Mouse (Mus musculus): ENCODE results near the gene Ppm1l. TPM values are rescaled to one million over a fixed set of nuclear protein-coding genes. Genes with fewer than 3 reads are reported as not detected.

Gene Ppm1l
- polyA plus RNA-seq (2015; fragmentation: Illumina TruSeq; extraction: RNeasy Lipid Tissue Mini Kit (QIAGEN cat#74804); ENCODE audit: insufficient read depth, low read depth, low replicate concordance), result 3.0 TPM

DNA sequence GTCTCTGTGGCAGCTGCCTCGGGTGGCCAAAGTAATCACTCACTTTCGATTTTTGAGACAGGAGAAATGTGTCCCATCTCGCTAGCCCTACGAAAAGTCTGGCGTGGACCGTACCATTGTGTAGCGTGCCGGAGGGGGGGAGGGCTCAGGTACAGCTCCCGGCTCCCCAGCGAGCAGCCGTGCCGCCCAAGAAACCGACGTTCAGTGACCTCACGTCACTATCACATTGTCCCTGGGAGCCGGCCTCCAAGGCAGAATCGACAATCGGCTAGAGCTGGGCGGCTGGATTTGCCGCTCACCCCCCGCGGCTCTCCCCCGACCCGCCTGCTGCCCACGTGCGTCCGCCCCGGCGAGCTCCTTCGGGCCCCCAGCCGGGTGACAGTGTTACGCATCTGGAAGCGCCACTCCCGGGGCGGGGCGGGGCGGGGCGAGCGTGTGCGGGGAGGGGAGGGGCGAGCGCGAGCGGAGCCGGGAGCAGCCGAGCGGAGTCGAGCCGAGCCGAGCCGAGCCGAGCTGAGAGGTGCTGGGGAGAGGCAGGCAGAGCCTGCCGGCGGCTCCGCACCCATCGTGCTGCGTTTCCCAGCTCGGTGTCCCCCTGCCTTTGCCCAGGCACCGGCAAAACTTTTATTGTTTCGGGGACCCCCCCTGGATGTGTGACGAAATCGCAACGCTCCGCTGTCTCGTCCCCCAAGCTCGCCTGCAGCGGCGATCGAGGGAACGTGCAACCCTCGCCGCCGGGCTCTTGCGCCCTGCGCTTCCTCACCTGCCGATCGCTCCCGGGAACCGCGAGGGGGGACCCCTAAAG, at the start of gene Ppm1l:
Gene Ppm1l (plus strand): TSS at position 471 of the 805 bp plus-strand sequence.

DNA sequence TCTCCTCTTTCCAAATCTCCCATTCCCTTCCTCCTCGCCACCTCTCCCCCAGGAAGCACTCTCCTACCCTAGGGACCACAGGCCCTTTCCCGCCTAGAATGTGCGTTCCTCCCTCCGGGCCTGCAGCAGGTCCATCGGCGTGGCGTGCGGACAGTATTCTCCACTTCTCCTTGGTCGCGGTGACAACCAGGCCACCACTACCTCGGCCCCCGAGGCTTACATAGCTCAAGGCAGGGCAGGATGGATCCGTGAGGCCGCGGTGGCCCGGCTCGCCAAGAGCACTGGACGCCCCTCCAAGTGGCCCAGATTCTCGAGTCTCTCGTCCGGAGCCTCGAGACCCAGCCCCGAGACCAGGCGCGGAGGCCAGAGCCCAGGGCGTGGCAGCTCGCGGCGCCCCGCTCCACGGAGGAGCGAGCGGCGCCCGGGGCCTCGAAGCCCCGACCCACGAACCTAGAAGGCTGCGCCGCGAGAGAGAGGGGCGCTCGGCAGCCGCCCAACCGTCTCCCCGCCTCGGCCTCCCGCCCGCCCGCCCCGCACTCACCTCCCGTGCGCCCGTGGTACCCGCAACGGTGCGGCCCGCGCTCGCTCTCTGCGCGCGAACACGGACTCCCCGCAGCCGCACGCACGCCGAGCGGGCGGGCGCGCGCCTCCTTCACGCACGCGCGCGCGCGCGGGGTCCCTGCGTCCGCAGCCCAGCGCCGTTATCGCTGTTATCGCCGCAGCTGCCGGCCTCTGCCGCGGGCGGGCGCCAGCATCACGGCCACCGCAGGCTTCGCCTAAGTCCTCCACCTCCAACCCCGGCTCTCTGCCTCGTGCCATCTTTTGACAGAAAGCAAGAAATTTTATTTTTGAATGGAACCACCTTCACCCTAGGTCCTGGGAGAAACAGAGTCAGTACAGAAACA, 281.9 kb downstream of the Ppm1l start, which contains the start of gene B3galnt1:
Gene B3galnt1 (minus strand): TSS at position 700 of the 905 bp plus-strand sequence.

Other genes starting within 250 kb of the Ppm1l start
- 5.6 TPM for gene Kpna4, start 189.7 kb upstream of the Ppm1l start, polyA plus RNA-seq (2015; fragmentation: Illumina TruSeq; extraction: RNeasy Lipid Tissue Mini Kit (QIAGEN cat#74804); ENCODE audit: insufficient read depth, low read depth, low replicate concordance)
- gene Arl14, start 94.4 kb upstream of the Ppm1l start, polyA plus RNA-seq (2015; fragmentation: Illumina TruSeq; extraction: RNeasy Lipid Tissue Mini Kit (QIAGEN cat#74804); ENCODE audit: insufficient read depth, low read depth, low replicate concordance), result not detected

Data from pancreas, adult 10 weeks (tissue).